27 mouse cellular contexts compared by ENCODE assay signal in the genomic region with DNA sequence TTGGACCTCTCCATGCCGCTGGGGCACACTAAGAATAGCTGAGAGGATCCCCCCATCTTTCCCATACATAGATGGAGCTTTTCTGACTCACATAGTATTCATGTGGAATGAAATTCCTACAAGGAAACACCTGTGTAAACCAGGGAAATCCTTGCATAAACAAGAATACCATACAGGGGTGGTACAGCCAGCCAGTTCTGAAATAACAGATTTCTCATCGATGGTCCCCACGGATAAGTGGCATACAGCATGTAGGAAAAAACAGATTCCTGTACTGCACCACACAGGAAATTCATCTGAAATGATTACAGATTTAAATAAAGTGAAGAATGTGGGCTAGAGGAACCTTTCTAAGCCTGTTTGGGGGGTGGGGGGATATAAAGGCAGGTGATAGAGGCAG. TPM values are rescaled to one million over a fixed set of nuclear protein-coding genes. Genes with fewer than 3 reads are reported as not detected.
DNase-seq lines count a peak whose midpoint lies in the region; ATAC-seq and TF ChIP-seq lines count a peak whose summit lies in the region.
"Had no signal": no experiment of that assay in that cellular context is flagged by ENCODE, and none has a peak within 500 bp of the region (broad histone marks: within the 10 kb centered on the region; RNA-seq: fewer than 3 reads in every experiment).

No protein-coding gene starts in this region.

- no peak overlapping the region for H3K9ac ChIP-seq in lung, embryonic 14.5 days
- no peak overlapping the region for H3K9ac ChIP-seq in lung, postnatal 0 days (replicated peaks; ENCODE audit: low read depth)
- H3K9ac ChIP-seq in embryonic facial prominence, embryonic 14.5 days (ENCODE audit: low read depth, low read length): no peak overlapping the region
- no peak overlapping the region for H3K9ac ChIP-seq in forebrain, embryonic 14.5 days (ENCODE audit: low read length)
- H3K9ac ChIP-seq: embryonic facial prominence, embryonic 15.5 days; forebrain, embryonic 12.5 days; heart, embryonic 13.5 days; hindbrain, embryonic 14.5 days had no signal

- no peaks in the 10 kb centered on the region for H3K9me3 ChIP-seq in lung, embryonic 14.5 days (ENCODE audit: low read depth, low read length)
- no peaks in the 10 kb centered on the region for H3K9me3 ChIP-seq in lung, postnatal 0 days (ENCODE audit: low read length)
- no peaks in the 10 kb centered on the region for H3K9me3 ChIP-seq in embryonic facial prominence, embryonic 14.5 days (ENCODE audit: control insufficient read depth, low read length)
- H3K9me3 ChIP-seq in forebrain, embryonic 14.5 days (replicated peaks; ENCODE audit: control insufficient read depth, low read length): no peaks in the 10 kb centered on the region
- H3K9me3 ChIP-seq: embryonic facial prominence, embryonic 15.5 days; forebrain, embryonic 12.5 days; heart, embryonic 10.5 days; heart, embryonic 13.5 days had no signal

- H3K4me1 ChIP-seq in lung, embryonic 14.5 days (ENCODE audit: insufficient read depth): no peaks in the 10 kb centered on the region
- H3K4me1 ChIP-seq in lung, postnatal 0 days (ENCODE audit: insufficient read depth, low read depth, low read length): no peaks in the 10 kb centered on the region
- no peaks in the 10 kb centered on the region for H3K4me1 ChIP-seq in embryonic facial prominence, embryonic 14.5 days (ENCODE audit: control insufficient read depth, insufficient read depth, low read length)
- H3K4me1 ChIP-seq in forebrain, embryonic 14.5 days (ENCODE audit: control insufficient read depth, insufficient read depth, low read length): no peaks in the 10 kb centered on the region
- H3K4me1 ChIP-seq: embryonic facial prominence, embryonic 15.5 days; forebrain, embryonic 12.5 days; heart, embryonic 10.5 days; heart, embryonic 13.5 days had no signal

- peak; percentile 49; the same call in 1 of the 2 replicates for ATAC-seq in lung, embryonic 14.5 days (ENCODE audit: insufficient read depth)
- peak; percentile 63 for ATAC-seq in lung, postnatal 0 days
- no peak for ATAC-seq in embryonic facial prominence, embryonic 14.5 days (ENCODE audit: low read depth)
- ATAC-seq in forebrain, embryonic 14.5 days: no peak
- ATAC-seq: activated CD4-positive, CD25-positive, alpha-beta regulatory T cell, adult 4 months; forebrain, embryonic 16.5 days; hindbrain, postnatal 0 days had no signal

- no peak overlapping the region for H3K4me3 ChIP-seq in lung, embryonic 14.5 days (ENCODE audit: low read depth, low read length)
- no peak overlapping the region for H3K4me3 ChIP-seq in lung, postnatal 0 days (ENCODE audit: low read depth, low read length)
- H3K4me3 ChIP-seq in embryonic facial prominence, embryonic 14.5 days (ENCODE audit: low read depth, low read length): no peak overlapping the region
- no peak overlapping the region for H3K4me3 ChIP-seq in forebrain, embryonic 14.5 days (ENCODE audit: low read depth, low read length)
- H3K4me3 ChIP-seq: embryonic facial prominence, embryonic 15.5 days; forebrain, embryonic 12.5 days; heart, adult 2 months; heart, embryonic 10.5 days; heart, embryonic 13.5 days had no signal

- H3K27me3 ChIP-seq in lung, embryonic 14.5 days (ENCODE audit: insufficient read depth, low read length): no peaks in the 10 kb centered on the region
- H3K27me3 ChIP-seq in lung, postnatal 0 days (replicated peaks; ENCODE audit: insufficient read depth, low read length): no peaks in the 10 kb centered on the region
- no peaks in the 10 kb centered on the region for H3K27me3 ChIP-seq in embryonic facial prominence, embryonic 14.5 days (replicated peaks; ENCODE audit: control insufficient read depth, insufficient read depth, low read length)
- H3K27me3 ChIP-seq in forebrain, embryonic 14.5 days (replicated peaks; ENCODE audit: control insufficient read depth, insufficient read depth, low read length): no peaks in the 10 kb centered on the region
- H3K27me3 ChIP-seq: embryonic facial prominence, embryonic 15.5 days; forebrain, embryonic 12.5 days; heart, embryonic 13.5 days had no signal

- peak; percentile 11 for DNase-seq in embryo, embryonic 11 days
- DNase-seq in embryo, embryonic 10 days (ENCODE audit: low spot score): no peak
- DNase-seq in lung, embryonic 14.5 days: peak; percentile 68
- no peak for DNase-seq in lung, postnatal 4 days
- DNase-seq in lung, postnatal 0 days (ENCODE audit: low spot score): peak; percentile 17
- DNase-seq in lung, adult 18-20 months: no peak
- peak; percentile 29 for DNase-seq in embryonic facial prominence, embryonic 14.5 days (ENCODE audit: low spot score)
- no peak for DNase-seq in forebrain, embryonic 14.5 days (ENCODE audit: low spot score)
- DNase-seq: adrenal gland, adult 8-10 months; adrenal gland, postnatal 25 days; cerebellum, adult 11-12 months; cerebellum, adult 8-10 months; cerebellum, postnatal 10 days; cerebellum, postnatal 36 days; gastrocnemius, postnatal 10 days; gastrocnemius, postnatal 36 days; heart, adult 2 months; heart, postnatal 14 days; heart, postnatal 4 days had no signal

- 61% methylated on average over 3 of the region's 3 CpGs for WGBS in lung, embryonic 14.5 days
- 62% methylated on average over 3 of the region's 3 CpGs for WGBS in lung, postnatal 0 days
- 58% methylated on average over 3 of the region's 3 CpGs for WGBS in embryonic facial prominence, embryonic 14.5 days
- 92% methylated on average over 3 of the region's 3 CpGs for WGBS in forebrain, embryonic 14.5 days

- TF ChIP-seq CTCF in lung, embryonic 14.5 days (IDR thresholded peaks at IDR 0.05; ENCODE audit: low read depth): no peak
- TF ChIP-seq CTCF in lung, postnatal 0 days (IDR thresholded peaks at IDR 0.05): no peak

- no peaks in the 10 kb centered on the region for H3K36me3 ChIP-seq in lung, embryonic 14.5 days (ENCODE audit: insufficient read depth)
- no peaks in the 10 kb centered on the region for H3K36me3 ChIP-seq in lung, postnatal 0 days (ENCODE audit: insufficient read depth, low read length)
- no peaks in the 10 kb centered on the region for H3K36me3 ChIP-seq in embryonic facial prominence, embryonic 14.5 days (ENCODE audit: control insufficient read depth, insufficient read depth, low read length)
- H3K36me3 ChIP-seq in forebrain, embryonic 14.5 days (ENCODE audit: control insufficient read depth, insufficient read depth, low read length): no peaks in the 10 kb centered on the region
- H3K36me3 ChIP-seq: embryonic facial prominence, embryonic 15.5 days; forebrain, embryonic 12.5 days; heart, embryonic 10.5 days; heart, embryonic 13.5 days had no signal

- TF ChIP-seq EP300 in lung, postnatal 0 days (IDR thresholded peaks at IDR 0.05): peak; percentile 96

- H3K4me2 ChIP-seq in lung, embryonic 14.5 days: no peak overlapping the region
- H3K4me2 ChIP-seq in lung, postnatal 0 days (replicated peaks; ENCODE audit: low read depth, low read length): no peak overlapping the region
- H3K4me2 ChIP-seq in embryonic facial prominence, embryonic 14.5 days (ENCODE audit: low read depth, low read length): no peak overlapping the region
- H3K4me2 ChIP-seq in forebrain, embryonic 14.5 days (ENCODE audit: low read length): no peak overlapping the region
- H3K4me2 ChIP-seq: embryonic facial prominence, embryonic 15.5 days; forebrain, embryonic 12.5 days; heart, embryonic 13.5 days; hindbrain, embryonic 14.5 days had no signal

- H3K27ac ChIP-seq in lung, embryonic 14.5 days (ENCODE audit: low read depth): peak overlapping the region; percentile 16; the same call in 1 of the 2 replicates
- no peak overlapping the region for H3K27ac ChIP-seq in lung, postnatal 0 days (ENCODE audit: low read length)
- H3K27ac ChIP-seq in embryonic facial prominence, embryonic 14.5 days (replicated peaks; ENCODE audit: low read depth, low read length): no peak overlapping the region
- H3K27ac ChIP-seq in forebrain, embryonic 14.5 days (ENCODE audit: low read depth, low read length): no peak overlapping the region
- H3K27ac ChIP-seq: embryonic facial prominence, embryonic 15.5 days; forebrain, embryonic 12.5 days; heart, adult 2 months; heart, embryonic 10.5 days; heart, embryonic 13.5 days; hindbrain, embryonic 14.5 days; hindbrain, postnatal 0 days had no signal

RNA-seq across cellular contexts. Expression of a gene that starts 49.5 kb away (rescaled TPM):
- 0.17 and 0.28 TPM in 2 replicates for polyA plus RNA-seq in lung, embryonic 14.5 days (2014; fragmentation: Nextera tagmentation; extraction: Ambion mirVana)
- polyA plus RNA-seq in lung, postnatal 0 days (2015; fragmentation: Nextera tagmentation; extraction: Ambion mirVana): 0.17 and 0.27 TPM in 2 replicates
- 0.72 and 0.73 TPM in 2 replicates for polyA plus RNA-seq in embryonic facial prominence, embryonic 14.5 days (2014; fragmentation: Nextera tagmentation; extraction: Ambion mirVana)
- 0.17 TPM in 1 of 2 replicates, not detected in the other for polyA plus RNA-seq in forebrain, embryonic 14.5 days (2014; fragmentation: Nextera tagmentation; extraction: Ambion mirVana)
- polyA plus RNA-seq: activated CD4-positive, CD25-positive, alpha-beta regulatory T cell, adult 4 months; forebrain, embryonic 12.5 days; forebrain, embryonic 16.5 days; heart, embryonic 10.5 days had no signal

Comparison
In these comparisons a context has a peak if more than half of its experiments do, and no peak if none do; other contexts are left out.
1. DNase-seq: peak in embryo, embryonic 11 days (single experiment), lung, embryonic 14.5 days (single experiment), lung, postnatal 0 days (single experiment) and embryonic facial prominence, embryonic 14.5 days (single experiment); none in embryo, embryonic 10 days (single experiment), lung, postnatal 4 days (0 of 2), lung, adult 18-20 months (0 of 2) and forebrain, embryonic 14.5 days (single experiment).
2. ATAC-seq: peak in lung, embryonic 14.5 days (single experiment) and lung, postnatal 0 days (single experiment); none in embryonic facial prominence, embryonic 14.5 days (single experiment) and forebrain, embryonic 14.5 days (single experiment).